Mouse (Mus musculus): ENCODE data around the gene Hilpda.

DNA sequence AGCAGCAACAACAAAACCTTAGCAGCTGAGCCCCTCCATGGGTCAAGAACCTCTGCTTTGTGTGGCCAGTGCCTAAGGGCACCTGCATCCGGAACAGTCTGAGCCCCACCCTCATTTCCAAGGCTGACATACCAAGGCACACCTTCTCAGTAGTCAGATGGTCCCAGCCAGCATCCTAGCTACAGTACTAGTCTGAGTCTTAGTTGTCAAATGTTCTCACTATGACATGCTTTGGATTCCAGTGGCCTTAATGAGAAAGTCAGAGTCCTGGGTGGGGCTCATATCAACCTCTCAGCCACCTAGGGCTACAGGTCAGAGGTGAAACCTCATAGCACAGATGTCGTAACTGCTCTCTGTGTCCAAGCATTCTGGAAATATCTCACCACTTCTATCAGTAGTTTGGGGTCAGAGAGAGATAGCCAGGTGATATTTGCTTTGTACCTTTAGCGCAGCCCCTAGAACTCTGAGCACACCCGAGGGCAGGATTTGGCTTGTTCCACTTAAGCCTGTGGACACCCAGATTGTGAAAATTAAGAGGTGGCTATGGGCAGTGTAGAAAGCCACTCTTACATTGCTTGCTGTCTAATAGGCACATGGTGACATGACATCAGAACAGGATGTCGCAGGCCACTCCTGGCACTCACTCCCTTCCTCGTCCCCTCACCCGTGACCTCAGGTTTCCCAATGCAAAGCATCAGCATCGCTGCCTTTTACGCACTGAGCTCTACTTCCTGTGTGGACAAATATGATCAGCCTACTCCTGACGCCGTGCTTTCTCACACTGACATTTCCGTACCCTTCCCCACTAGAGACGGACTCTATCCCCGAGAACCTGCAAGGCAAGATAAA lies 26.8 kb upstream of the Hilpda start:
- TF ChIP-seq ZC3H11A (IDR thresholded peaks at IDR 0.05; ENCODE audit: borderline replicate concordance, low read depth, low read length) = no peak
- no peak for TF ChIP-seq MAFK (IDR thresholded peaks at IDR 0.05; ENCODE audit: insufficient read depth, low read depth, low read length)
- TF ChIP-seq HCFC1 (IDR thresholded peaks at IDR 0.05; ENCODE audit: borderline replicate concordance, insufficient read depth, low read length) = no peak
- TF ChIP-seq CHD2 (IDR thresholded peaks at IDR 0.05; ENCODE audit: low read depth, low read length) = no peak
